Mouse (Mus musculus) lung, postnatal 4 days (tissue): ENCODE measurements around the gene Cog7.

Source experiments
- DNase-seq, 2 experiments: peaks; one replicate each; pipeline ENCODE4 v3.0.0; 2021

Gene Cog7

DNA sequence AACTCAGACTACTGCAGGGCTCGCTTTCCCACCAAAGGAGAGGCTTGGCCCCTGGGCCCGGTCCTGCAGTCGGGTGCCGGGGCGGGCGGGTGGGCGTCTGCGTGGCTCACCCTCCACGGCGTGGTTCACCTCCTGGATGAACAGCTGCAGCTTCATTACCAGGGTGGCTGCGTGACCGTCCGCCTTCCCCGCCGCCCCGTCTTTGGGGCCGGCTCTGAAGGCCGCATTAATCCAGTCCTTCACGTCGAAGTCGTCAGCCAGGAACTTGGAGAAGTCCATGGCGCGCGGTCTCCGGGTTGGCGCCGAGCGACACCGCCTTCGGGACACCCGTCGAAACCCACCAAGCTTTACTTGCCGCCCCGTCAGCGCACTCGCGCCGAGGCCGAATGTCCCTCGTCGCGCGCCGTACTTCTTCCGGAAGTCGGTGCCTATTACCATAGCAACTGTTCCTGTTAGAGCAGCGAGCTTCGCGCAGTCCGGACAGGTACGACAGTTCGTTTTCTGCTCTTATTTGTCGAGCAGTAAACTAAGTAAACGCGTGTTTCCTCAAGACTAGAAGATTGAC is at the start of gene Cog7:
TSS of gene Cog7 (minus strand) at position 405 of the 565 bp plus-strand sequence.
- DNase-seq = peak; percentile 94

DNA sequence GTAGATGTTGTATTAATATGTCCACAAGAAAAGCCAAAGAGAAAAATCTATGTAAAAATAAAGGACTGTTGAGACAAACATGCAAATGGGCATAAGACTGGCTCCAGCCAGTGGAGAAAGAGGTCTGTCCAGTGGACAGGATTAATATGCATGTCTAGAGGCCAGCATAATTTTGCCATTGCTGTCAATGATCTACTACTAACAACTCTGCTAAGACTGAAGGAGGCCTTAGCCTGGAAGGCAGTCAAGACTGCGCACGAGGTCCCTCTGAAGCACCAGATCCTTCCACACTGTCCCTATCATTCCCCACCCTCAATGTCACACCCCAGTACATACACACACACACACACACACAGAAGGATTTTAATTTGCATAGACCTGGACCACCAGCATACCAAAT is 40.6 kb upstream of the Cog7 start:
- no peak for DNase-seq

DNA sequence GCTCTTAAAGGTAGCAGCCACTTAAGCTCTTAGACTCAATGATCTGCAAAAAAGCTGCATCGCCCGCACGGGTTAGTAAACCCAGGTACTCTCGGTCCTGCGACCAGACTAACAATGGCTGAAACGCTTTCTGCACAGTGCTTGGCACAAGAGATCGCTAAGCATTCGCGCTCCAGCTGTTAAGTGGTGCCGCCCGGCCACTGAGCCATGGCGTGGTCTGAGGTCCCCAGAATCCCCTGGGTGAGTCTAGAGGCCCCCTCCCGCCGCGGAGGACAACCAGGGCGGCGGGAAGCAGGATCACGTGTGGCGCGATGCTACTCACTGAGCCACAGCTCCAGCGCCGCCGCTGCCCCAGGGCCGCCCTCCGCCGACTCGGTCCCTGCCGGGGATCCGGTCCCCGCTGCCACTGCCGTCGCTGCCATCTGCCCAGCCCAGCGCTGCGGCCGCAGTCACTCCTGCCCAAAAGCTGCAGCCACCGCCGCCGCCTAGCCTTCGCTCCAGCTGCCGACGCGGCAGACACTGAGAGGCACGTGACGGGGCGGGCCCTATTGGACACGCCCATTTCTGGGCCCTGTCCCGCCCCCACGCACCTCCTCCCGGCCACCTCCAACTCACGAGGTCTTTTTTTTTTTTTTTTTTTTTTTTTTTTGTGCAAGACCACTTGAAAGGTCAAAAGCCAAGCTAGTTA is 39.3 kb upstream of the Cog7 start, which contains the start of gene Gga2:
TSS of gene Gga2 (minus strand) at position 556 of the 688 bp plus-strand sequence.
- peak; percentile 90 to 94 for DNase-seq

- DNase-seq = no peak
Measured at GRCm38 (mm10) chr7:122020273-122020666, 38.8 kb upstream of the Cog7 start.

DNA sequence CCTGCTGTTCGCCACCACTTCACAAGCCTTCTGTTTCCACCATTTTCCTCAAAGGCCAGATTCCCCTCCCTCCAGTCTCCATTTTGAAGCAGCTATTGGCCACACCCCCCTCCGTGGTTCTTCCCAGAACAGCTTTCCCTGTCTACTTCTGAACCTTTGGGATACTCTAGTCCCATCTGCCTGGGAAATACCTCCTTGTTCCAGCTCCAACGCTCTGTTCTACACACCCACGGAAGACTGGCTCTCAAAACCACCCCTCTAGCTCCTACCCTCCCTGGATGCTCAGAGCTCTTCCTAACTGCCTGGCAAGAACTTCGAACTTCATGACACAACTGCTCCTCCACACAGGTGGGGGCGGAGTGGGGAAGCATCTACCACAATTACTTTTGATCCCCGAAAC is 37.5 kb upstream of the Cog7 start:
- DNase-seq = no peak

DNA sequence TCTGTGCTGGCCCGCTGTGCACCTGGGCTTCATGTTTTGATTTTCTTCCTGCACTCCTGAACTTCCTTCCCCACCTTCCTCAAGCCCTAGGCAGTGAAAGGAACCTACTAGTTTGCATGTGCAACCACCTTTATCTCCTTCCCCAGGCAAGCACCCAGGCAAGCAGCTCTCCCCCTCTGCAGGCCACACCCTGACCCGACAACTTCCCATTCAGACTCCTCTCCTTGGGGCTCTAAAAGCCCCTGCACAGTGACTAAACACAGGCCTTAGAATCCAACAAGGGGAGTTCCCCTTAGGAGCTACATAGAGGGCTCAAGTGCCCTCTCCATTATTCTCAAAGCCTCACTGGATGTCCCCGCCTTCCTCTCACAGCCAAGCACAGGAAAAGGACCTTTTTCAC is 36.7 kb upstream of the Cog7 start:
- peak; percentile 22 to 47 for DNase-seq

GRCm38 (mm10) chr7:122015734-122016133 is 34.2 kb upstream of the Cog7 start:
- DNase-seq = no peak

DNA sequence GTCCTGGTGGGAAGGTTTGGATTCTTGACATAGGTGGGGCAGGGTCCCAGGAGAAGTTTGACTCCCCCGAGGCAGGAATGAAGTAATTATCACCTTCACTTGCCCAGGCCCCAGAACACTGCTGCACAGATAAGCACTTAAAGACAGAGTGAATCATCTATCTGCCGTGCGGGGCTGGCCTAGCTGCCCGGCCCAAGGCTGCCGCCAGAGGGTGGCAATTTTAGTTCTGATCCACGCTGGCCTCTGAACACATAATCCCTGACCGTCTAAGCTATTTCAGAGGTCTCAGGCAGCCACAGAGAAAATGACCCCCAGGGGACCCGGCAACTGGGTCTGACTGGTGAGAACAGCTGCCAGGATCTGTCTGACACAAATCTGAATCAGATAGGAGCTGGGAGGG is 33.6 kb upstream of the Cog7 start:
- peak in 1 of 2 experiments; percentile 18 for DNase-seq

DNA sequence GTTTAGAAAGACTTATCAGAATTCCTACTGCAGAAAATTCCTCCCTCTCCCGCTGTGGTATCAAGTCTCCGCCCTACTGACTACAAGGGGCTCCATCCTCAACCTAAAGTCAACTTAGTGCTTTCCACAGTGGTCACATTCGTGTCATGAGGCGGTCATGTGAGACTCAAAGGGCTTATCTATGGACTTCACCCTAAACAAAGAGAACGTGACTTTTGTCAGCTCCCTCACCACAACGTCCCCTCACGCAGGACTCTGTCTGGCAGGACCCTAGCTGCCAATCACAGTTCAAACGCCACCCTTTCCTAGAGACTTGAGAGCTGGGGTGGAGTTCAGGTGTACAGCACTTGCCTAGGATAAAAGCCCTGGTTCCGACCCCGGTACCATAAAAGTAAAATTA is 31.4 kb upstream of the Cog7 start:
- DNase-seq = no peak

DNA sequence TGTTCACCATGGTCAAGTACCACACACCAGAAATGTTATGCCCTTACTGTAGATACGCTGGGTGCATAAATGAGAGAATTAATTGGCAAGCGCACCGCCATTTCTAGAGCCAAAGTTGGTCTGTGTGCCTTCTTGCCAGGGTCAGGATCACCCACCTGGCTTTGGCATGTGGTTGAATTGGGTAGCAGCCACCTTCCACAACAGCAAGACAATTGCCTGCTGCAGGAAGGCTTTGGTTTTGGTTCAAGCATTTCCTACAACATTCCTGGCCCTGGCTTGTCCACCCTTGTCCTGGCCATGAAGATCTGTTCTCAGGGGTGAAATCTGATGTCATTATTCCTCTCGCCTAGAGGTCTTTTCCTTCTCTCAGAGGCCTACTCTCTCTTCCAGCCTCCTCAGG is 30.9 kb upstream of the Cog7 start:
- no peak for DNase-seq

GRCm38 (mm10) chr7:122000396-122000795 is 18.9 kb upstream of the Cog7 start:
- no peak for DNase-seq

DNA sequence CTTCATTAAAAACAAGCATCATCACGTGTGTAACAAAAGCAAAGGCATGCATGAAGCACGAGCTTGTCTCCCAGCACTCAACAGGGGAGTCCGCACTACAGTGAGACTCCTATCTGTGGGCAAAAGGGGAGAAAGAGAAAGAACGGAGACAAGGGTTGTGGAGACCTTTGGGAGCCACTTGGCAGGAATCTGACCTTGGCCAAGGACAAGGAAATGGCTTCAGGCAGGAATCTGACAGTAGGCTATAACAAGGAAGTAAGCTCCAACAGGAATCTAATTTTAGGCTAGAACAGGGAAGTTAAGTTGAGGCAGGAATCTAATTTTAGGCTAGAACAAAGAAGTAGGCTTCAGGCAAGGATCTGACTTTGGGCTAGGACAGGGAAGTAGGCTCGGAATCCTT is 14.4 kb upstream of the Cog7 start:
- DNase-seq = no peak

GRCm38 (mm10) chr7:121975031-121975430 is 6.5 kb downstream of the Cog7 start:
- peak; percentile 35 to 67 for DNase-seq

- DNase-seq = no peak
Measured at GRCm38 (mm10) chr7:121971698-121972097, 9.8 kb downstream of the Cog7 start.

GRCm38 (mm10) chr7:121970250-121970649 is 11.3 kb downstream of the Cog7 start:
- no peak for DNase-seq

GRCm38 (mm10) chr7:121968816-121969215 is 12.7 kb downstream of the Cog7 start:
- no peak for DNase-seq

- no peak for DNase-seq
Measured at GRCm38 (mm10) chr7:121968242-121968641, 13.3 kb downstream of the Cog7 start.

GRCm38 (mm10) chr7:121966169-121966568 is 15.3 kb downstream of the Cog7 start:
- DNase-seq = no peak

DNA sequence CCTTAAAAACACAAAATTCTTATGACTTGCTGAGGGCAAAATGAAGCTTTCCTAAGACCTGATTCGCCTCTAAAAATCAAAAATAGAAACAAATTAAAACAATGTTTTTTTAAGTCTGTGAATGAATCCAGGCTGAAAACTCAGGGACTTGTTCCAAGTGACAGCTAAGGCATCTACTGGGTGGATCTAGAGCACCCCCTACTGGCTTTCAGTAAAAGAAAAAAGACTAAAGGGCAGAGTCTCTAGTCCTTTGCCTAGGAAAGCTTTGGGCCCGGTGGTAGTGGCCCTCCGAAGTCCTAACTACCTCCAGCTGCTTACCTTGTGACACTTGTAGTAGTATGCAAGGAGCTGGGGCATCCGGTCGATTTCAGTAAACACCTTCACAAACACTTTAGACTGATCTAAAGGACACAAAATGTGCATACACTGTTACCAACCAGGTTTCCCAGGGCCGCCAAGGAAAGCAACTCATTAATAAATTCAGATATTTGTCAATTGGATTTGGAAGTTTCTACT is 17.6 kb downstream of the Cog7 start:
- peak in 1 of 2 experiments; percentile 50 for DNase-seq

GRCm38 (mm10) chr7:121962571-121962959 is 18.9 kb downstream of the Cog7 start:
- no peak for DNase-seq

GRCm38 (mm10) chr7:121961913-121962570 is 19.5 kb downstream of the Cog7 start:
- no peak for DNase-seq

DNA sequence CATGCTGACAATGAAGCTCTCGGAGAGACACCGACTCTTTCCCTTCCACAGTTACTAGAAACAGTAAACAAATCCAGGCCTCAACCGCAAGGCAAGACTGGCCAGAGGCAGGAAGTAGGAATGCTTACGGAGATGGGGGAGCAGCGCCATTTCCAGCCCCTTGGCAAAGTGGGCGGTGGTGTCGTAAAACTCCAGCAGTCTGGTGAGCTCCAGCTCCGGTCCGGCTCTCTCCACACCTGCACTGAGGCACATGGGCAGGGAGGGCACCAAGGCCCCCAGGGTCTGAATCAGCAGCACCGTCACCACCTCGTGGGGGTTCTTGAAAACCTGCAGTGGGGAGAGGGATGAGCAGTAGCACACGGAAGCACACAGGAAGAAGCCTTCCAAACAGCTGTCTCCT is 25.7 kb downstream of the Cog7 start:
- DNase-seq = peak in 1 of 2 experiments; percentile 36

- peak in 1 of 2 experiments; percentile 15 for DNase-seq
Measured at GRCm38 (mm10) chr7:121954891-121955669, 26.4 kb downstream of the Cog7 start.
